ENCODE assay signal across 10 mouse cellular contexts in the genomic region with DNA sequence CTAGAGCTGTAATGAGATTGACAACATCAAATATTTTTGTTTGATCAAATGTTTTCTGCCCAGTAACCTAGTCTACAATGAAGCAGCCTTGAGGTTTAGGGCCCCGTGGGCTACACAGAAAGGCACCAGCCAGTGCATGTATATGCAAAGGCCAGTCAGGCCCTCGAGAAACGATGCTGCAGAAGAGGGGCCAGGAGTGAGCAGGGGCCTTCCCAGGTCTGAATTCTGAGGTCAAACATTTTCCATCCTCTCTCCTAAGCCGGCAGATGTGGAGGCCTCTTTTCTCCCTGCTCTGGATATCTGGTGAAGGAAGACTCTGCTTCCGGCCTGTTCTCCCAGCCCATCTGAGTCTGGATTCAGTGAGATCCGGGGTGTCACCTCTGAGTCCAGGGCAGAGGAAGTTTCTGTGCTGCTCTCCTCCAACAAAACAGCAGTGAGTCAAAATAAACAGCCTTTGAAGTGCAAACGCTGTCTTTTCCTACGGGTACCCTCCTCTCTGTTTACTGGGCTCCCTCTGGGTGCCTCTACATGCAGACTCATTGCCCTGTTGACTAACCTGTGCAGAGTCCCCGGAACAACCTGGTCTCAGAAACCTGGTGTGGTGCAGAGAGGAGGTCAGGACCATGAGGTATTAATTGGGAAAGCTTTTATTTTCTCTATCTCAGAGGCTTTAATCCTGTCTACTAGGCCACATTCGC. TPM values are rescaled to one million over a fixed set of nuclear protein-coding genes. Genes with fewer than 3 reads are reported as not detected.
DNase-seq lines count a peak whose midpoint lies in the region; ATAC-seq and TF ChIP-seq lines count a peak whose summit lies in the region.
"Had no signal": no experiment of that assay in that cellular context is flagged by ENCODE, and none has a peak within 500 bp of the region (broad histone marks: within the 10 kb centered on the region; RNA-seq: fewer than 3 reads in every experiment).

No protein-coding gene starts in this region.

- TF ChIP-seq CTCF in stomach, postnatal 0 days (IDR thresholded peaks at IDR 0.05; ENCODE audit: low read depth) = no peak

- H3K9me3 ChIP-seq in hindbrain, embryonic 10.5 days = no peaks in the 10 kb centered on the region
- no peaks in the 10 kb centered on the region for H3K9me3 ChIP-seq in hindbrain, embryonic 13.5 days
- H3K9me3 ChIP-seq in midbrain, embryonic 11.5 days (ENCODE audit: control insufficient read depth, low read length) = no peaks in the 10 kb centered on the region
- H3K9me3 ChIP-seq in midbrain, embryonic 16.5 days (replicated peaks; ENCODE audit: control insufficient read depth, low read length, poor library complexity, severe bottlenecking) = no peaks in the 10 kb centered on the region
- no peaks in the 10 kb centered on the region for H3K9me3 ChIP-seq in intestine, embryonic 14.5 days (ENCODE audit: control insufficient read depth, low read length)
- no peaks in the 10 kb centered on the region for H3K9me3 ChIP-seq in stomach, postnatal 0 days (ENCODE audit: control insufficient read depth, low read length)
- H3K9me3 ChIP-seq: embryonic facial prominence, embryonic 15.5 days had no signal

- H3K4me1 ChIP-seq in hindbrain, embryonic 10.5 days (replicated peaks) = peaks cover 24% of the 10 kb centered on the region
- peaks cover 11% of the 10 kb centered on the region for H3K4me1 ChIP-seq in hindbrain, embryonic 13.5 days (replicated peaks)
- H3K4me1 ChIP-seq in midbrain, embryonic 11.5 days (ENCODE audit: control insufficient read depth, insufficient read depth, low read length) = peaks cover 3% of the 10 kb centered on the region
- H3K4me1 ChIP-seq in midbrain, embryonic 16.5 days (ENCODE audit: control insufficient read depth, insufficient read depth, low read length) = 0 out of 2 replicates have a peak, but pooled peaks cover 6% of the 10 kb centered on the region
- no peaks in the 10 kb centered on the region for H3K4me1 ChIP-seq in intestine, embryonic 14.5 days (replicated peaks; ENCODE audit: control insufficient read depth, insufficient read depth, low read length)
- no peaks in the 10 kb centered on the region for H3K4me1 ChIP-seq in stomach, postnatal 0 days (replicated peaks; ENCODE audit: control insufficient read depth, insufficient read depth)

- H3K27me3 ChIP-seq in hindbrain, embryonic 10.5 days (ENCODE audit: insufficient read depth, poor library complexity, severe bottlenecking) = peaks cover 20% of the 10 kb centered on the region; the same call in 1 of the 2 replicates
- H3K27me3 ChIP-seq in hindbrain, embryonic 13.5 days = no peaks in the 10 kb centered on the region
- no peaks in the 10 kb centered on the region for H3K27me3 ChIP-seq in midbrain, embryonic 11.5 days (ENCODE audit: control insufficient read depth, insufficient read depth, low read length)
- H3K27me3 ChIP-seq in midbrain, embryonic 16.5 days (ENCODE audit: control insufficient read depth, insufficient read depth, low read depth, low read length) = no peaks in the 10 kb centered on the region
- no peaks in the 10 kb centered on the region for H3K27me3 ChIP-seq in intestine, embryonic 14.5 days (replicated peaks; ENCODE audit: control insufficient read depth, insufficient read depth, low read length)
- H3K27me3 ChIP-seq in stomach, postnatal 0 days (ENCODE audit: control insufficient read depth, insufficient read depth, low read length) = no peaks in the 10 kb centered on the region

- TF ChIP-seq EP300 in stomach, postnatal 0 days (optimal IDR thresholded peaks at IDR 0.05) = no peak

- no peak overlapping the region for H3K9ac ChIP-seq in hindbrain, embryonic 13.5 days
- H3K9ac ChIP-seq in midbrain, embryonic 11.5 days (ENCODE audit: low read length) = 0 out of 2 replicates have a peak overlapping the region, but pooled peaks have one; percentile 17
- H3K9ac ChIP-seq in midbrain, embryonic 16.5 days (ENCODE audit: low read depth, low read length) = no peak overlapping the region
- H3K9ac ChIP-seq in intestine, embryonic 14.5 days (ENCODE audit: low read length) = no peak overlapping the region
- H3K9ac ChIP-seq in stomach, postnatal 0 days (ENCODE audit: low read length) = no peak overlapping the region
- H3K9ac ChIP-seq: embryonic facial prominence, embryonic 15.5 days had no signal

- H3K36me3 ChIP-seq in hindbrain, embryonic 10.5 days = no peaks in the 10 kb centered on the region
- H3K36me3 ChIP-seq in hindbrain, embryonic 13.5 days = no peaks in the 10 kb centered on the region
- H3K36me3 ChIP-seq in midbrain, embryonic 11.5 days (ENCODE audit: control insufficient read depth, insufficient read depth, low read length) = no peaks in the 10 kb centered on the region
- no peaks in the 10 kb centered on the region for H3K36me3 ChIP-seq in midbrain, embryonic 16.5 days (ENCODE audit: control insufficient read depth, insufficient read depth, low read length)
- no peaks in the 10 kb centered on the region for H3K36me3 ChIP-seq in intestine, embryonic 14.5 days (ENCODE audit: control insufficient read depth, insufficient read depth, low read length)
- H3K36me3 ChIP-seq in stomach, postnatal 0 days (ENCODE audit: control insufficient read depth, insufficient read depth, low read length) = no peaks in the 10 kb centered on the region
- H3K36me3 ChIP-seq: embryonic facial prominence, embryonic 15.5 days had no signal

- no peak overlapping the region for H3K4me3 ChIP-seq in hindbrain, embryonic 10.5 days
- no peak overlapping the region for H3K4me3 ChIP-seq in hindbrain, embryonic 13.5 days
- H3K4me3 ChIP-seq in midbrain, embryonic 11.5 days (ENCODE audit: low read depth, low read length) = no peak overlapping the region
- H3K4me3 ChIP-seq in midbrain, embryonic 16.5 days (ENCODE audit: low read depth, low read length) = no peak overlapping the region
- H3K4me3 ChIP-seq in intestine, embryonic 14.5 days (ENCODE audit: low read depth, low read length) = no peak overlapping the region
- no peak overlapping the region for H3K4me3 ChIP-seq in stomach, postnatal 0 days (ENCODE audit: low read depth, low read length)
- H3K4me3 ChIP-seq: embryonic facial prominence, embryonic 15.5 days had no signal

- 22% methylated on average over 10 of the region's 10 CpGs for WGBS in hindbrain, embryonic 10.5 days
- WGBS in hindbrain, embryonic 13.5 days = 23% methylated on average over 10 of the region's 10 CpGs
- 18% methylated on average over 10 of the region's 10 CpGs for WGBS in midbrain, embryonic 11.5 days
- WGBS in midbrain, embryonic 16.5 days = 17% methylated on average over 10 of the region's 10 CpGs
- 27% methylated on average over 10 of the region's 10 CpGs for WGBS in intestine, embryonic 14.5 days
- 31% methylated on average over 10 of the region's 10 CpGs for WGBS in stomach, postnatal 0 days

- H3K27ac ChIP-seq in hindbrain, embryonic 10.5 days = peak overlapping the region; percentile 79
- no peak overlapping the region for H3K27ac ChIP-seq in hindbrain, embryonic 13.5 days
- H3K27ac ChIP-seq in midbrain, embryonic 11.5 days (ENCODE audit: low read depth, low read length) = no peak overlapping the region
- no peak overlapping the region for H3K27ac ChIP-seq in midbrain, embryonic 16.5 days (ENCODE audit: low read length)
- H3K27ac ChIP-seq in intestine, embryonic 14.5 days (ENCODE audit: low read depth) = no peak overlapping the region
- H3K27ac ChIP-seq in stomach, postnatal 0 days (replicated peaks) = no peak overlapping the region
- H3K27ac ChIP-seq: embryonic facial prominence, embryonic 15.5 days had no signal

- H3K4me2 ChIP-seq in hindbrain, embryonic 13.5 days = no peak overlapping the region
- no peak overlapping the region for H3K4me2 ChIP-seq in midbrain, embryonic 11.5 days
- H3K4me2 ChIP-seq in midbrain, embryonic 16.5 days (ENCODE audit: low read length) = no peak overlapping the region
- no peak overlapping the region for H3K4me2 ChIP-seq in intestine, embryonic 14.5 days (ENCODE audit: low read length)
- no peak overlapping the region for H3K4me2 ChIP-seq in stomach, postnatal 0 days (replicated peaks; ENCODE audit: low read depth)
- H3K4me2 ChIP-seq: embryonic facial prominence, embryonic 15.5 days had no signal

- ATAC-seq in hindbrain, embryonic 13.5 days (ENCODE audit: low FRiP score) = no peak
- ATAC-seq in midbrain, embryonic 11.5 days (ENCODE audit: low FRiP score) = no peak; the same call in 1 of the 2 replicates
- no peak for ATAC-seq in midbrain, embryonic 16.5 days
- peak; percentile 40; the same call in 1 of the 2 replicates for ATAC-seq in intestine, embryonic 14.5 days (replicated peaks; ENCODE audit: low FRiP score, low TSS enrichment, low read depth)
- peak; percentile 65; the same call in 1 of the 2 replicates for ATAC-seq in stomach, postnatal 0 days (ENCODE audit: low FRiP score, low TSS enrichment)
- ATAC-seq: activated CD4-positive, CD25-positive, alpha-beta regulatory T cell, adult 4 months had no signal

- no peak for DNase-seq in hindbrain, embryonic 10.5 days (ENCODE audit: low spot score)
- peak; percentile 92 for DNase-seq in midbrain, embryonic 11.5 days (ENCODE audit: low spot score, missing footprints)
- no peak for DNase-seq in intestine, embryonic 14.5 days (ENCODE audit: low spot score)
- DNase-seq in stomach, postnatal 0 days (ENCODE audit: low spot score) = no peak
- no peak for DNase-seq in right cerebral cortex, postnatal 14 days

RNA-seq across cellular contexts. Expression of gene Zbtb16, which starts 24.0 kb away (rescaled TPM):
- polyA plus RNA-seq in hindbrain, embryonic 10.5 days (2016; fragmentation: Nextera tagmentation; extraction: Ambion mirVana) = 22.6 and 35.6 TPM in 2 replicates
- polyA plus RNA-seq in hindbrain, embryonic 13.5 days (2015; fragmentation: Nextera tagmentation; extraction: Ambion mirVana) = 6.3 TPM in 2 replicates
- polyA plus RNA-seq in midbrain, embryonic 11.5 days (2014; fragmentation: Nextera tagmentation; extraction: Ambion mirVana) = 14.0 and 15.0 TPM in 2 replicates
- polyA plus RNA-seq in midbrain, embryonic 16.5 days (2015; fragmentation: Nextera tagmentation; extraction: Ambion mirVana) = 5.4 and 6.4 TPM in 2 replicates
- 2.4 and 3.4 TPM in 2 replicates for polyA plus RNA-seq in intestine, embryonic 14.5 days (2014; fragmentation: Nextera tagmentation; extraction: Ambion mirVana)
- polyA plus RNA-seq in stomach, postnatal 0 days (2015; fragmentation: Nextera tagmentation; extraction: Ambion mirVana) = 1.2 and 1.7 TPM in 2 replicates
- polyA plus RNA-seq: activated CD4-positive, CD25-positive, alpha-beta regulatory T cell, adult 4 months had no signal

RNA-seq across cellular contexts. Expression of gene Htr3a, which starts 50.9 kb away (rescaled TPM):
- 2.7 and 7.7 TPM in 2 replicates for polyA plus RNA-seq in hindbrain, embryonic 10.5 days (2016; fragmentation: Nextera tagmentation; extraction: Ambion mirVana)
- 2.6 and 2.9 TPM in 2 replicates for polyA plus RNA-seq in hindbrain, embryonic 13.5 days (2015; fragmentation: Nextera tagmentation; extraction: Ambion mirVana)
- 0.11 and 0.19 TPM in 2 replicates for polyA plus RNA-seq in midbrain, embryonic 11.5 days (2014; fragmentation: Nextera tagmentation; extraction: Ambion mirVana)
- polyA plus RNA-seq in midbrain, embryonic 16.5 days (2015; fragmentation: Nextera tagmentation; extraction: Ambion mirVana) = 0.88 and 1.2 TPM in 2 replicates
- polyA plus RNA-seq in intestine, embryonic 14.5 days (2014; fragmentation: Nextera tagmentation; extraction: Ambion mirVana) = 2.5 and 2.7 TPM in 2 replicates
- 1.3 and 1.4 TPM in 2 replicates for polyA plus RNA-seq in stomach, postnatal 0 days (2015; fragmentation: Nextera tagmentation; extraction: Ambion mirVana)
- polyA plus RNA-seq: activated CD4-positive, CD25-positive, alpha-beta regulatory T cell, adult 4 months; gonadal fat pad, adult 2 months had no signal

Comparison
In these comparisons a context has a peak if more than half of its experiments do, and no peak if none do; other contexts are left out.
1. ATAC-seq: peak in intestine, embryonic 14.5 days (single experiment) and stomach, postnatal 0 days (single experiment); none in hindbrain, embryonic 13.5 days (single experiment), midbrain, embryonic 11.5 days (single experiment) and midbrain, embryonic 16.5 days (single experiment).